Mouse (Mus musculus): ENCODE measurements around the gene Uso1.
"Not testable (repeated sequence)": the region's sequence is repeated elsewhere in the genome, so short reads cannot be mapped to it uniquely, and the experiment has no call there.

Uso1 gene

DNA sequence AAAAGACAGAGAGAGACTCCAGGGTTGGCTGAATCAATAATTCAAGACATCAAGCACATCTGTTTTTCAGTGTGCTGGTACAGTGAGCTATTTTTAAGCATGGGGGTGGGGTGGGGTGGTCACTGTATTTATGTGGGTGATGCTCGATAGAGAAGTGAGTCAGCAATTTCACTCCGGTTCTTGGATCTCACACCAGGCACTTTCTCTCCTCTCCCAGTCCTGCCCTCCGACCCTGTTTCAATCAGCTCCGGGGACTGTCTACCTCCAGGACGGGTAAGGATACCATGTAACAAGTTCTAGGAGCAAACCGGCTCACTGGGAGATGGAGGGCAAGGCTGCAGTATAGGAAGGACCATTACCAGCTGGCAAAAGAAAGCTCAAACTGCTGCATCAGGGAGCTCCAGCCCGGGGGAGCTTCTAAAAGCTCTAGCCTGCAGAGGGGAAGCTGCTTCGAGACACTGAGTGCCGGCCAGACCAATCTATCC, 10.6 kb upstream of the Uso1 start:
- no peak for DNase-seq (ENCODE audit: low spot score in 2 of 2)

DNA sequence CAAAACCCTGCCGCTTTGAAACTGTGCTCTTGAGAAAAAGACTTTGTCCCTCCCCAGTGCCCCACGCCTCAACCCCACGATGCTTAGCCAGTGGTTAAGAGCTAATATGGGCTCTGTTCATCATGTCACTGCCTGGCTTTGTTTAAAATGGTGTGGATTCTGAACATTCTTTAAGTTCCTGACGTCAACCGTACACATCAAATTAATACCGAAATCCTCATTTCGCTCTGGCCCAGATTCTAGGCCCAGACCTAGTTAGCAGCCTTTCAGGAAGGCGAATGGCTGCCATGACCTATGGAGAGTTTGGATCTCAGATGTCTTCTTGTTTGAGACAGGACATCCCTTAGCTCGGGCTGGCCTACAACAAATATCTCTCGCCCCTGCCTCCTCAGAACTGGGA, 10.0 kb upstream of the Uso1 start:
- DNase-seq (ENCODE audit: low spot score in 2 of 2) = no peak

GRCm38 (mm10) chr5:92128570-92128969, 9.2 kb upstream of the Uso1 start:
- peak; percentile 43 to 50 for DNase-seq (ENCODE audit: low spot score in 2 of 2)

- DNase-seq (ENCODE audit: low spot score in 2 of 2) = no peak
Measured at GRCm38 (mm10) chr5:92129321-92129768, 8.4 kb upstream of the Uso1 start.

GRCm38 (mm10) chr5:92130040-92130682, 7.6 kb upstream of the Uso1 start:
- DNase-seq (ENCODE audit: low spot score in 2 of 2) = no peak

GRCm38 (mm10) chr5:92132127-92132526, 5.6 kb upstream of the Uso1 start:
- no peak for DNase-seq (ENCODE audit: low spot score in 2 of 2)

DNA sequence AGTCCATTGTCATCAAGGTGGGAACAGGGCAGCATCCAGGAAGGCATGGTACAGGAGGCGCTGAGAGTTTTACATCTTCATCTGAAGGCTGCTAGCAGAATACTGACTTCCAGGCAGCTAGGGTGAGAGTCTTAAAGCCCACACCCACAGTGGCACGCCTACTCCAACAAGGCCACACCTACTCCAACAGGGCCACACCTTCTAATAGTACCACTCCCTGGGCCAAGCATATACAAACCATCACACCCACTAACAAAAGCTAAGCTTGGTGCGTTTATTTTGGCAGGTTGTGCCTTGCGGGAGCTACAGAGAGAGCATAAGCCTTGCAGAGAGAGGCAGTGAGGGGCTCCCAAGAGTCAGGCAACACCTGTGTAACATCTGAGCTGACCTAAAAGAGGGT, 4.7 kb upstream of the Uso1 start:
- not testable (repeated sequence) for DNase-seq (ENCODE audit: low spot score in 2 of 2)

GRCm38 (mm10) chr5:92134934-92135333, 2.8 kb upstream of the Uso1 start:
- no peak for DNase-seq (ENCODE audit: low spot score in 2 of 2)

GRCm38 (mm10) chr5:92136536-92137238, 1.1 kb upstream of the Uso1 start:
- DNase-seq (ENCODE audit: low spot score in 2 of 2) = no peak

DNA sequence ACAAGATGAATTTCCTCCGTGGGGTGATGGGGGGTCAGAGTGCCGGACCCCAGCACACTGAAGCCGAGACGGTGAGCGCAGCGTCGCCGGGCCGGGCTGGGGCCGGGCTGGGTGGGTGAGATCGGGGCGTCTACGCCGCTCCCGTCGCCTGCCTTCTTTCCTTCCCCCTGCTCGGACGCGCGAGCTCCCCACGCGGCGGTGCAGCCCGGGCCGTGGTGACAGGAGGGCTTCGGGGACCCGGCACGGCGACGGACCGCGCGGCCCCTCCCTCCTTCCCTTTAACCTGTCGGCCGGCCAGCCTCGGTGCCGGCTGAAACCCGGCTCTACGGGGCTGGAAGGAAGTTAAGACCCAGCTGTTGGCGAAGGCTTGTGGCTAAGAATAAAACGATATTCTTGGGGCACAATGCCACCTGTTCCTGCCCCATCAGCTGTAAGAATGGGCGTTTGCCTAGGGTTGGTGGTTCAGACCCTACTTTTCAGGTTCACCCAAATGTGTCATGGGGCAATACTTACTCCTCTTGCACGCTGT, 419 bp downstream of the Uso1 start:
- DNase-seq (ENCODE audit: low spot score in 2 of 2) = peak in 1 of 2 experiments; percentile 47

DNA sequence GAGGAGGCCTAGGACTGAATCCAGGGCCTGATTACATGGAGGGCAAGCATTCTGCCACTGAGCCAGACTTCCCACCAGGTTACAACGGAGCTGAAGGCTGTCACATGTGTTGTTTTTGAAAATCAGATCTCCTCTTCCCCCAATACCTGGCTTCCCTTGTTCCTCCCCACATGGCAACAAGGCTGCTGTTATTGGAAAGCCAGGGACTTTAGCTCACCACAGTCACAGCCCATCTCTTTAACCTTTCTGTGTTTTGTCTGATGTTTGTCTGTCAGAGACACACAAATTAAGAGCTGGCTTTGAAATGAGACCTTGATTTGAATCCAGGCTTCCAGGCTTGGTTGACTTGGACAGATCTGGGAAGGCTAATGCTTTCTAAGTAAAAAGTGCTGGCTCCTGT, 1.5 kb downstream of the Uso1 start:
- no peak for DNase-seq (ENCODE audit: low spot score in 2 of 2)

GRCm38 (mm10) chr5:92141696-92142095, 4.0 kb downstream of the Uso1 start:
- no peak for DNase-seq (ENCODE audit: low spot score in 2 of 2)

GRCm38 (mm10) chr5:92142481-92142880, 4.7 kb downstream of the Uso1 start:
- no peak for DNase-seq (ENCODE audit: low spot score in 2 of 2)

- DNase-seq (ENCODE audit: low spot score in 2 of 2) = no peak
Measured at GRCm38 (mm10) chr5:92143665-92144064, 5.9 kb downstream of the Uso1 start.

- no peak for DNase-seq (ENCODE audit: low spot score in 2 of 2)
Measured at GRCm38 (mm10) chr5:92144954-92145708, 7.4 kb downstream of the Uso1 start.

DNA sequence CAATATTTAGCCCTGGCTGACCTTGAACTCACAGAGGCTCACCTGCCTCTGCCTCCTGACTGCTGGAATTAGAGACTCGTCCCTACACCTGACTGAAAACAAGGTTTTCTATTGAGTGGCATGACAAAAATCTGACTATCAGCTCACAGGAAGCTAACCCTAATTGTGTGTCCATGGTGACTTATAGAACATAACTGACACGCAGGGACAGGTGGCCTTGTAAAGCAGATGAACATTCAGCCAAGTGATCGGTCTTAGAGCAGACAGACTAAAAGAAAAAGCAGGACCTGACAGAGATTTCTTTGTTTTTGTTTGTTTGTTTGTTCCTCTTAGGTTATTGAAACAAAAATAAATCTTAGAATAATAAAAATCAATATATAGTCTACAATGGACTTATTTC, 10.5 kb downstream of the Uso1 start:
- DNase-seq (ENCODE audit: low spot score in 2 of 2) = no peak

DNA sequence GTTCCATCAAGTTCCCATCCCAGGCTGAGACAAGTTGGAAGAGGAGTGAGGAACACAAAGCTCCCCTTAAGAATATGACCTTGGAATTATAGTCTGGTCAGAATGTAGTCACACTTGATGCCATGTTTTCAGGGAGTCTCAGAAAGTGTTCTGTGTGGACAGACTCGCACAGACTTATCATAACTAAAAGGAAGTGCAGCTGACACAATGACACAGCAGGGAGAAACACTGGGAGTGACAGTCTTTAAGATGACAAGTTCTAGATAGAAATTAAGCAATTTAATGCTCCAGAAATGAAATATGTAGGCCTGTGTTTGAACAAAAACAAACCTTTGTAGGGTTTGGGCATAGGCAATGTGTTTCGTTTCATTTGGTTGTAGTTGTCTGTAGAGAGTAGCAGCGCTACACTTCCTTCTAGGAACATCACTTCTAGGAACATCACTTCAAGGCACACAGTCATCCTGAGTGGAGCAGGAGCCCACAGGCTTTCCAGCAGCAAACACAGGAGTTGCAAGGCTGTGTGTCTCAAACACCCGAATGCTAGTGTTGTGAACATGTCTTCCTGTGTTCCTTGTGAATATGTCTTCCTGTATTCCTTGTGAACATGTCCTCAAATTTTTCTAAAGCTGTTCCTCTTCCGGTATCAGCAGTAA, 11.7 kb downstream of the Uso1 start:
- no peak for DNase-seq (ENCODE audit: low spot score in 2 of 2)

- no peak for DNase-seq (ENCODE audit: low spot score in 2 of 2)
Measured at GRCm38 (mm10) chr5:92154861-92155260, 17.1 kb downstream of the Uso1 start.

DNA sequence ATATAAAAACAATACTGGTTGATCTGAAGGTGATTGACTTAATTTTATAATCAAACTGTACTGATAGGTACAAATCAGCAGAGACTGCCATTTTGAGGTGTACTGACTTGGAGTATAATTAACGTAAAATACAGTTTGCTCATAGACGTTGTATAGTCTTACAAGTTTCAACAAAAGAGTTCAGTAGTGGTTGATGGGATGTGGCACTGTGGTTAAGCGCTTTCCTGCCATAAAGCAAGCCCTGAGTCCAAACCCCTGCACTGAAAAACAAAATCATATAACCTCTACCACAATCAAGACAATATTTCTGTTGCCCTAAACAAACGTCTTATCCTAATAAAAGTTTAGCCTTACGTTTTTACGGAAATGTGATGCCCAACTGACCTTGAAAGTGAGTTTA, 28.2 kb downstream of the Uso1 start:
- no peak for DNase-seq (ENCODE audit: low spot score in 2 of 2)

DNA sequence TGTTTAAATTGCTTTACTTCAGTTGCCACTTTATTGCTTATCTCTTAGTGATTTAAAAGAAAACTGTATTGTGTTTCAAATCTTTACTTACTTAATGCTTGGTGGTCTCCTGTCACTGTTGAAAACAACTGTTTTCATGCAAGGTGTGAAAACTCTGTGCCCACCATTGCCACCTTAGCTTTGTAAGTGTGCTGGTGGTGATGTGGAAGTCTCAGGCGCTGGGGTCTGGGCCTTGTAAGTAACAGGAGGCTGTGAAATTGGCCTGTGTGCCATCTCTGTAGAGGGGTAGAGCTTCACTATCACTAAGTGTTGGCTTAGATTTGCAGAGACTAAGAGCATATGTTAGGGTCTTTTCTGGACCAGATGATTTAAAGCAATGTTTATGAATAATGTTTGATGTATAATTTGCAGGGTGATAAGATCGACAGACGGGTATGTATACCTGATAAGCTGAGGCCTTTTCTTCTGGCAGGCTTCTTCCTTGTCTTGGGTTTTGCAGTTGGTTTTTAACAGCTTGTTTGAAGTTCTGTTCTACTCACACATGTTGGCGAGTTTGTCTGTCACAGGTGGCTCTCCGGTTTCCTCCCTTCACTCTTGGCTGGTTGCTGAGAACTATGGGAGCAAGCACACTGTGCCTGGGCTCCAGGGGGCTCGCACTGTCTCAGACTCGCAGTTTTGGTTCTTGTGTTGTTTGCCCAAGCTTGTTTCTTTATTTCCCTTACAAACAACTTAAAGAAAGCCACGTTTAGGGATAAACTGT, 45.5 kb downstream of the Uso1 start:
- no peak for DNase-seq (ENCODE audit: low spot score in 2 of 2)

- no peak for DNase-seq (ENCODE audit: low spot score in 2 of 2)
Measured at GRCm38 (mm10) chr5:92188881-92189483, 51.2 kb downstream of the Uso1 start.
